Mouse (Mus musculus) embryonic facial prominence, embryonic 14.5 days (tissue): ENCODE data around the gene Stxbp2. TPM values are rescaled to one million over a fixed set of nuclear protein-coding genes. Genes with fewer than 3 reads are reported as not detected.
A peak's percentile ranks its signal among the peaks of the same experiment; 100 is the strongest.

Source experiments
- ATAC-seq: fragments of 200-750 bp; cut with Nextera tagmentation; 2 replicates; pipeline ENCODE4 v1.8.0; 2017; ENCODE audit warnings: low read depth, moderate number of reproducible peaks, moderate TSS enrichment
- DNase-seq: peaks from one replicate; pipeline ENCODE4 v3.0.0-alpha.2; 2015; ENCODE audit warnings: low spot score
- H3K27ac ChIP-seq: fragments of 300-500 bp; sonication (generic); replicated peaks from 2 replicates; pipeline ENCODE4 v1.5.1; 2014; ENCODE audit warnings: low read depth, mild to moderate bottlenecking, low read length, moderate library complexity
- H3K27me3 ChIP-seq: fragments of 300-500 bp; sonication (generic); replicated peaks from 2 replicates; pipeline ENCODE4 v1.6.1; 2014; ENCODE audit warnings: low read length; ENCODE audit not compliant: control insufficient read depth, insufficient read depth
- H3K36me3 ChIP-seq: fragments of 300-500 bp; sonication (generic); 2 replicates; pipeline ENCODE4 v1.6.1; 2014; ENCODE audit warnings: low read length, mixed read lengths; ENCODE audit not compliant: control insufficient read depth, insufficient read depth
- H3K4me1 ChIP-seq: fragments of 300-500 bp; sonication (generic); 2 replicates; pipeline ENCODE4 v1.6.1; 2014; ENCODE audit warnings: antibody characterized with exemption, low read length; ENCODE audit not compliant: control insufficient read depth, insufficient read depth
- H3K4me2 ChIP-seq: fragments of 300-500 bp; sonication (generic); 2 replicates; pipeline ENCODE4 v1.6.1; 2014; ENCODE audit warnings: low read depth, mild to moderate bottlenecking, low read length, moderate library complexity, mixed read lengths
- H3K4me3 ChIP-seq: fragments of 300-500 bp; sonication (generic); 2 replicates; pipeline ENCODE4 v1.5.1; 2014; ENCODE audit warnings: low read depth, mild to moderate bottlenecking, low read length
- H3K9ac ChIP-seq: fragments of 300-500 bp; sonication (generic); 2 replicates; pipeline ENCODE4 v1.6.1; 2014; ENCODE audit warnings: low read depth, mild to moderate bottlenecking, low read length, moderate library complexity, mixed read lengths
- H3K9me3 ChIP-seq: fragments of 300-500 bp; sonication (generic); 2 replicates; pipeline ENCODE4 v1.6.1; 2016; ENCODE audit warnings: low read length; ENCODE audit not compliant: control insufficient read depth
- WGBS: fragments of 180-500 bp; shearing (Covaris S2); extraction: QIAGEN DNeasy Blood & Tissue Kit; methylation state at CpG from one replicate; pipeline ENCODE4 v1.1.7; 2014; 5-methylcytosine and 5-hydroxymethylcytosine counted together
- polyA plus RNA-seq: library from polyadenylated mRNA; unstranded; fragments of >200 nt; fragmentation: Nextera tagmentation; extraction: Ambion mirVana; gene quantifications from 2 replicates; pipeline ENCODE4 v1.2.1, GENCODE M21; 2014

The Stxbp2 gene
- polyA plus RNA-seq, 1 experiment from 2014 or later: 23.7 TPM

- ATAC-seq (peak; percentile 98), DNase-seq (peak; percentile 99)
- peaks cover 6% of the 10 kb centered on the region for H3K4me1 ChIP-seq
- H3K36me3 ChIP-seq: peaks cover 19% of the 10 kb centered on the region
- peak within 1 kb of the TSS; percentile 83 for H3K9ac ChIP-seq
- under 1% methylated on average over 37 of the region's 37 CpGs for WGBS
- peak within 1 kb of the TSS; percentile 78 for H3K4me2 ChIP-seq
- no peaks in the 10 kb centered on the region for H3K27me3 ChIP-seq
- peak within 1 kb of the TSS; percentile 85 for H3K4me3 ChIP-seq
- no peaks in the 10 kb centered on the region for H3K9me3 ChIP-seq
- no peak within 1 kb of the TSS for H3K27ac ChIP-seq
These were observed 9.4 kb upstream of the Stxbp2 start, which contains the start of the genes Xab2 and Pet100 for GRCm38 (mm10) chr8:3621199-3621970. Gene Xab2, minus strand, starts transcription at chr8:3621316. Gene Pet100, plus strand, starts transcription at chr8:3621548.

DNA sequence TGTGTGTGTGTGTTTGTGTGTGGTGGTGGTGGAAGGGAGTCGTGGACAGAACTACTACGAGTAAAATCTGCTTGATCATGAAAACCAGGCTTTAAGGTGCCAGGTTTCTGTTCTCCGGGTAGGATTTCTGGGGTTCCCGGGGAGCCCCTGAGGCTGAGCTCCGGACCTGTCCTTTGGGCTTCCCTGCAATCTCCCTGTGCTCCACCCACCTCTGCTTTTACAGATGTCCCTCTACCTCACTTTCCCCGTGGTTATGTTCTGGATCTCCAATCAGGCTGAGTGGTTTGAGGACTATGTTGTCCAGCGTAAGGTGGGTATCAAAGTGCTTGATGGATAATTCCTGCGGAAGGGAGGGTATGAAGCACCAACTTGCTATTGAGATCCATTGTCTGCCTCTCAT lies 8.6 kb upstream of the Stxbp2 start:
- H3K9ac ChIP-seq: peak overlapping the region; percentile 75

DNA sequence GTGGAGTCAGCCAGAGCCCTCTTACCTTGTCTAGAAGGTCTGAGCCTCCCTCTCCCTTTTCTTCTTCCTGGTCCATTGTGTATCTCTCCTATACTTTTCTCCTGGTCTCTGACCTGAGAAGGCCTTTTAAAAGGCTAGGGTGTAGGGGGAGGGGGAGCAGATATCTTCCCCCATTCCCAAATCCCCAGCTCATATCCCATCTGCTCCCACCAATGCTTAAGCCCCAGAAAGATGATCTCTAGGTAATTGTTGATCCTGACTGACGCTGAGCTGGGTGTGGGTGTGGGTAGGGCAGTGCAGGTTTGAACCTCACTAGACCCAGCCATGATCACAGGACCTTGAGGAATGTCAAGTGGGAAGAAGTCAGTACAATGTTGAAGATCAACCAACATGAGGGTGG lies 5.3 kb upstream of the Stxbp2 start, which contains the start of gene Pcp2:
Gene Pcp2, minus strand, starts transcription at position 101 of the 400 bp plus-strand sequence.
- Histone ChIP-seq H3K9me3 (no peaks in the 10 kb centered on the region), H3K36me3 (no peaks in the 10 kb centered on the region), H3K27ac (no peak within 1 kb of the TSS), H3K4me3 (no peak within 1 kb of the TSS), H3K4me2 (no peak within 1 kb of the TSS), H3K27me3 (no peaks in the 10 kb centered on the region; the same call in 1 of the 2 replicates), H3K9ac (no peak within 1 kb of the TSS; the same call in 1 of the 2 replicates), H3K4me1 (peaks cover 6% of the 10 kb centered on the region)
- 48% methylated on average over 1 of the region's 1 CpGs for WGBS
- DNase-seq (no peak), ATAC-seq (no peak)

More for the DNA sequence above, 8.6 kb upstream of the Stxbp2 start:
- Histone ChIP-seq H3K36me3 (peaks cover 13% of the 10 kb centered on the region), H3K4me2 (peak overlapping the region; percentile 78), H3K27ac (no peak overlapping the region), H3K27me3 (no peaks in the 10 kb centered on the region), H3K9me3 (no peaks in the 10 kb centered on the region), H3K4me3 (peak overlapping the region; percentile 85), H3K4me1 (peaks cover 6% of the 10 kb centered on the region)
- DNase-seq: no peak
- WGBS: 70% methylated on average over 8 of the region's 8 CpGs
- no peak for ATAC-seq

GRCm38 (mm10) chr8:3626971-3627370 lies 3.8 kb upstream of the Stxbp2 start:
- Histone ChIP-seq H3K4me2 (no peak overlapping the region), H3K36me3 (no peaks in the 10 kb centered on the region)
- WGBS: 58% methylated on average over 5 of the region's 5 CpGs

GRCm38 (mm10) chr8:3628014-3628413 lies 2.7 kb upstream of the Stxbp2 start:
- Histone ChIP-seq H3K4me3 (no peak overlapping the region), H3K27ac (no peak overlapping the region), H3K9me3 (no peaks in the 10 kb centered on the region), H3K36me3 (no peaks in the 10 kb centered on the region), H3K4me2 (no peak overlapping the region), H3K27me3 (no peaks in the 10 kb centered on the region; the same call in 1 of the 2 replicates), H3K4me1 (peaks cover 8% of the 10 kb centered on the region; the same call in 1 of the 2 replicates), H3K9ac (no peak overlapping the region)
- peak; percentile 22 for DNase-seq
- no peak for ATAC-seq
- WGBS: 30% methylated on average over 5 of the region's 5 CpGs

More at GRCm38 (mm10) chr8:3626971-3627370, 3.8 kb upstream of the Stxbp2 start:
- H3K9ac ChIP-seq: no peak overlapping the region
- DNase-seq (no peak), ATAC-seq (no peak)
- H3K4me1 ChIP-seq: peaks cover 12% of the 10 kb centered on the region
- no peak overlapping the region for H3K4me3 ChIP-seq
- no peak overlapping the region for H3K27ac ChIP-seq
- no peaks in the 10 kb centered on the region; the same call in 1 of the 2 replicates for H3K27me3 ChIP-seq
- no peaks in the 10 kb centered on the region for H3K9me3 ChIP-seq

GRCm38 (mm10) chr8:3631478-3631875 lies 722 bp downstream of the Stxbp2 start:
- H3K4me2 ChIP-seq: peak overlapping the region; percentile 72
- peak overlapping the region; percentile 61 for H3K9ac ChIP-seq
- H3K4me3 ChIP-seq: peak overlapping the region; percentile 48
- H3K9me3 ChIP-seq: no peaks in the 10 kb centered on the region
- no peaks in the 10 kb centered on the region for H3K36me3 ChIP-seq
- no peak overlapping the region for H3K27ac ChIP-seq
- WGBS: 20% methylated on average over 7 of the region's 8 CpGs
- H3K4me1 ChIP-seq: peaks cover 8% of the 10 kb centered on the region; the same call in 1 of the 2 replicates
- DNase-seq (no peak), ATAC-seq (no peak)
- no peaks in the 10 kb centered on the region; the same call in 1 of the 2 replicates for H3K27me3 ChIP-seq

DNA sequence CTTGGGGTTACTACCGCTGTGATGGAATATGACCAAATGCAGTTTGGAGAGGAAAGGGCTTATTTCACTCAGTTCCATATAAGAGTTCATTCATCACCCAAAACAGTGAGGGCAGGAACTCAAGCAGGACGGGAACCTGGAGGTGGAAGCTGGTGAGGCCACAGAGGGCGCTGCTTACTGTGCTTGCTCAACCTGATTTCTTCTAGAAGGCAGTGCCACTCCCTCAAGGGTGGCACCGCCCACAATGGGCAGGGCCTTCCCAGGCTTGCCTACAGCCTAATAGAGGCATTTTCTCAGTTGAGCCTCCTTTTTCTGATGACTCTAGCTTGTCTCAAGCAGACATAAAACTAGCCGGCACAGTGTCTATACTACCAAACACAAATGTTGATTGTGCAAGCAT lies 15.0 kb downstream of the Stxbp2 start:
- Histone ChIP-seq H3K27ac (no peak overlapping the region), H3K4me2 (no peak overlapping the region), H3K36me3 (no peaks in the 10 kb centered on the region), H3K27me3 (no peaks in the 10 kb centered on the region), H3K4me1 (no peaks in the 10 kb centered on the region), H3K9me3 (no peaks in the 10 kb centered on the region), H3K4me3 (no peak overlapping the region), H3K9ac (no peak overlapping the region)
- 26% methylated on average over 5 of the region's 5 CpGs for WGBS
- DNase-seq: peak; percentile 47
- ATAC-seq: peak; percentile 33; the same call in 1 of the 2 replicates

DNA sequence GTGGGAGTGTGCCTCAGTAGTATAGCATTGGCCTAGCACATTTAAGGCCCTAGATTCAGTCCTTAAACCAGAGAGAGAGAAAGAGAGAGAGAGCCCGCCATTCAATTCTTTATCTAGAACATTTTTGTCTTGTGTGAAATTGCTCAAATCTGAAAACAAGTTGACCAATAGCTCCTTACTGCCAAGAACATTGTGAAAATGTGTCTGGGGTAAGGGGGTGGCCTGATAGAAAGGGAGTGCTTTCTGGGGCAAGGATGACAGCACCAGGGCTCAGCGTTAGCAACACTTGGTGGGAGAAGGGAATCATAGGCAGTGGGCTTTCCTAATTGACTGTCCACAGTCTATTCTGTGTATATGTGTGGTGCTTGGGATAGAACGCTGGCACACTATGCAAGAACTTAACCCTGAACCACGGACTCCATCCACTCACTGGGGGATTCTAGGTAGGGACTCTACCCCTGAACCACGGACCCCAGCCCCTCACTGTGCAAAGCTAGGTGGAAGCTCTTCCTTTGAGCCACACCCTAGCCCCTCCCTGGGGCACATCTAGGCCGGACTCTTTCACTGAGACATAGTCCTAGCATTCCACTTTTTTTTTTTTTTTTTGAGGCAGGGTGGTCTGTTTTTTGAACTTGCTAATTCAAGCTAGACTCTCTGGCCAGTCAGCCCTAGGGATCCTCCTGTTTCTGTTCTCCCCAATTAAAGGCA lies 16.2 kb downstream of the Stxbp2 start:
- Histone ChIP-seq H3K27me3 (no peaks in the 10 kb centered on the region), H3K27ac (no peak overlapping the region), H3K9me3 (no peaks in the 10 kb centered on the region), H3K4me1 (no peaks in the 10 kb centered on the region), H3K4me3 (no peak overlapping the region), H3K36me3 (no peaks in the 10 kb centered on the region), H3K9ac (no peak overlapping the region), H3K4me2 (no peak overlapping the region)
- ATAC-seq (no peak), DNase-seq (no peak)
- 86% methylated on average over 5 of the region's 6 CpGs for WGBS
